Mouse (Mus musculus) liver, embryonic 14.5 days (tissue): Measurements from ENCODE around the gene Ptprt.

Experiments used
- CTCF ChIP-seq: IDR thresholded peaks from 2 replicates; pipeline ENCODE4 v1.5.1; 2016; ENCODE audit warnings: antibody characterized with exemption, low read depth, control low read depth
- EP300 ChIP-seq: IDR thresholded peaks from 2 replicates; pipeline ENCODE4 v1.6.1; 2016; ENCODE audit warnings: antibody characterized with exemption, low read depth

DNA sequence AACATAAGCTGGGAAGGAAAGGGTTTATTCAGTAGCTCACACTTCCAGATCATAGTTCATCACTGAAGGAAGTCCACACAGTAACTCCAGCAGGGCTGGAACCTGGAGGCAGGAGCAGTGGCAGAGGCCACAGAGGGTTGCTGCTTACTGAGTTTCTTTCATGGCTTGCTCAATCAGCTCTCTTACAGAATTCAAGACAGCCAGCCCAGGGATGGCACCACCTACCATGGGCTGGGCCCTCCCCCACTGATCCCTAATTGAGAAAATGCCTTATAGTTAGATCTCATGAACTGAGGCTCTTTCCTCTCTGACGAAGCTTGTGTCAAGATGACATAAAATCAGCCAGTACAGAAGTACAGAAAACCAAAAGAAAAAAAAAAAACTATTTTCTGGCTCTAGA is 311.9 kb downstream of the Ptprt start:
- TF ChIP-seq CTCF, result no peak
- no peak for TF ChIP-seq EP300
